Mouse (Mus musculus): ENCODE data around the gene Gtf2f2. TPM values are rescaled to one million over a fixed set of nuclear protein-coding genes. Genes with fewer than 3 reads are reported as not detected.
A peak's percentile ranks its signal among the peaks of the same experiment; 100 is the strongest.
"Not testable (repeated sequence)": the region's sequence is repeated elsewhere in the genome, so short reads cannot be mapped to it uniquely, and the experiment has no call there.

The Gtf2f2 gene
- total RNA-seq, 1 experiment from 2014 or later = 24.1 TPM

DNA sequence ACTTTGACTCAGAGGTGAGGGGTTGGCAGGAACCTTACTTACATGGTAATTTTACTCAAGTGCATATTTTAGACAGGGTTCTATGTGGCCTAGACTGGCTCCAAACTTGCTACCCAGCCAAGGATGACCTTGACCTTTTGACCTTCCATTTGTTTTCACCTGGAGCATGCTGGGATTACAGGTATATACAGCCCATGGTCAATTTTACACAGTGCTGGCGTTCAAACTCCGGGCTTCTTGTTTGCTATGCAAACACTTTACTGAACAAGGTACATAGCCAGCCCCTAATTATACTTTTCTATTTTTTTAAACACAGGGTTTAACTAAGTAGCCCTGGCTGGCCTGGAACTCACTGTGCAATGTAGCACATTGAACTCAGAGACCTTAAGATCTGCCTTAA, 98.0 kb downstream of the Gtf2f2 start:
- DNase-seq = no peak

DNA sequence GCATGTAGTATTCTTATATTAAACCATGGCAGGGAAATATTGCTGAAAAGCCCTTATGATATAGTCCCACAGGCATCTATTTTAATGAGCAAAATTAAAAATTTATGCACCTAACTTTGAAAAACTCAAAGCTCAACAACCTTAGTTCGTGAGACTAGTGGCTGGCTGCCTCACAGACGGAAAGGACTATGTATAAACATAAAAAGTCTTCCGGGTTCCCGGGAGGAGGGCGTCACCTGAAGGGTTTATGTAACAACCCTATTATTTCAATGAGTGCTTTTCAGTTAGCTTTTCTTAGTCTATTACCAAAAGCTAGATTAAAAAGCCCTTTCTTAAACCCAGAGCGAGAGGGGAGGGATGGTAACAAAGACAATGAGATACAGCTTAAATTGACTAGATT, 98.7 kb downstream of the Gtf2f2 start:
- no peak for DNase-seq

DNA sequence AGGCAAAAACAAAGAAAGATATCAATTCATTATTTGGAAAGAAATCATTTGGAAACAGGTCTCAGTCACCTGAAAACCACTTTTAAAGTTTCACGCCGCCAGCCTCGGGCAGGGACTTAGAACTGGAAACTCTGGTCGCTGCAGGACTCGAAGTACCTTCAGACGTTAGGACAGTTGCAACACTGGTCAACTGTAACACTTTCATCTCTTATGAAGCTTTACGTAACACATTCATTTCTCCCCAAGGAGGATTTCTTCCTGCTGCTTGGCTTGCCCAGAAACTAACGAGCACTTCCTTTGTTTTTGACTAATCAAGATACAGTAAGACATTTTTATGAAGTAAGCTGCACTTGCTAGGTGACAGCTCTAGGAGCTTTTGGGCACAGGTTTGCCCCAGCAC, 103.7 kb downstream of the Gtf2f2 start:
- DNase-seq = no peak

DNA sequence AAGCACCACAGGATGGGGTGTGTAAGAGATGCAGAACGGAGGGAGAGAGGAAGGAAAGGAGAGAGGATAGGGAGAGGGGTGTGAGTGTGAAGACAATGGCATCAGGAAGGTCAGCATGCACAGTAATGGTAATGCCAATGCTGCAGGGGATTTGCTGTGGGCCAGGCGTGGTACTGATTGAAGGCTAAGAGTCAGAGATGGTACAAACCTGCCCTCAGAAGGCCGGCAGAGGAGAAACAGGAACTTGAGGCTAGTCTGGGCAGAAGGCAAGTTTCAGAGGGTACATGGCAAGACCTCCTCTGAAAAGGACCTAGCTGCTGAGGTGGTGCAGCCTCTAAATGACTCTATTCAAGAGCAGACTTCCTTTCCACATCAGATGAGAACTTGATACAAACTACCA, 105.7 kb downstream of the Gtf2f2 start:
- DNase-seq = no peak

DNA sequence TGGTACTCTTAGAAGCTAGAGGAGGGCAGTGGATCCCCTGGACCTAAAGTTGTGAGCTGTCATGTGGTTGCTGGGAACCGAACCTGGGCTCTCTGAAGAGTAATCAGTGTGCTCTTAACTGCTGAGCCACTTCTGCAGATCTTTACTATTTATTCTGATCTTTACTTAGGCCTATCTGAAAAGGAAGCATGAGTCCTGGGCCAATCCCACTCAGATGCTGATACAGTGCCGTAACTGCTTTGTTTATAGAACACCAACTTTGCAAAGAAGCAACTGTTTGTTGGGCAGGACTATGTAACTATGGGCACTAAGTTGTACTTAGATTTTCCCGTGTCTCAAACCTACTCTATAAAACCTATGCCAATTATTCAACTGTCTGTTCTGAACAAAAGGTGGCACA, 107.5 kb downstream of the Gtf2f2 start:
- DNase-seq = no peak

DNA sequence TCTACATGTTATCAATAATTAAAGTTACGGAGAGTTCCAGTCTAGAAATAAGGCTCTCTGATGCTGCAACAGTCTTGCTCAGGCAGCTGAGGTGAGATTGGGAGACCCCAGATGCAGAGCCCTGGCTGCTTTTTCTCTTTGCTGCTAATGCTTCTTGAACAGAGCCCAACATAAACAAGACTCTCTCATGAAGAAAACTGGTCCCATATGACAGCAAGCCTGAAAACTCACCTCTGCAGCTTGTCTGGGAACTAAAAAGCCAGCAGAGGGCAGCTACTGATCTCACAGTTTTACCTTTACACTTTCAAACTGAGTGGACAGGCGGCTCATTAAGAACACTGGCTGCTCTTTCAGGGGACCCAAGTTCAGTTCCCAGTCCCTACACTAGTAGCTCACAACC, 108.7 kb downstream of the Gtf2f2 start:
- no peak for DNase-seq

DNA sequence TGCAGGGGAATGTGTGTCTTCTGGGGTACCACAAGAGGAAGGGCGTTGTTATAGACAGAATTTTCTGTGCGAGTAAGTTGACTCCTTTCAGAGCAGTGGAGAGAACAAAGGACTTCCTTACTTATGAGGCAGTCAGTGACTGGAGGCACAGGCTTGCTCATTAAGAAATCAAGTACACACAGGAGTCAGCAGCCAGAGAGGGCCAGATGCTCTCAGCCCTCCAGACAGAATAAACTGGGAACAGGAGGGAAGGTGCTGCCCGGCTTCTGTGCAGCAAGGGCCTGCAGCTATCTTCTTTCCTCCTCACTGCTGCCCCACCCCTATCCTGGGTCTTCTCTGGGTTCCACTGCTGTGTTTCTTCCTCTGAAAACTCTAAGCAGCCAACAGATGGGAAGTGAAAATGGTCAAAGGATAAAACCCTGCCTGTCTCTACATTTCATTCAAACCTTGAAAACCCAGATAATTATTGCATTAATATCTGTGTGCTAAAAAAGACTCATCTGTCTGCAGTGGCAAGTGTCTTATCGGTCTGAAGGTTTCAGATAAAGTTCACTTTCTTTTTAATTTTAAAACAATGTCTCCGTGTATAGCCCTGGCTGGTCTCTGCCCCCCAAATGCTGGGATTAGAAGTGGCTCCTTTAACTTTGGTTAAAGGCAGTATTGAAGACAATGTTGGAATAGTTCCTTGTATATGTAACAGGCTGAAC, 109.7 kb downstream of the Gtf2f2 start:
- no peak for DNase-seq

DNA sequence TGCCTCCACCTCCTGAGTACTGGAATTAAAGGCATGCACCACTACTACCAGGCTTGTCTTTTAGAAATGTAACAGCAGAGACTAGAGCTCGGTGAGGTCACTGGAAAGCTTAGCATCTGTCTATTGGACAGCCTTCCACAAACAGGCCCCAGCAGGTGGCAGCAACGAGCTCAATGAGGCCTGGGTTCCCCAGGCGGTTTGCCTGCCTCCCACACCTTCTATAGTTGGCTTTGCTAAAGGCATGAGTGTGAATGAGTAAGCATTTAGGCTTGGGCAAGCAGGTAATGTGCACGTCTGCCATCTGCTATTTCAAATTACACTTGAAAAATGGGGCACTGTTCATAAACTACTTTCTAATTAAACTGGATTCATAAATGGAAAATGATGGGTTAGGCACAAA, 111.1 kb downstream of the Gtf2f2 start:
- peak; percentile 91 for DNase-seq

DNA sequence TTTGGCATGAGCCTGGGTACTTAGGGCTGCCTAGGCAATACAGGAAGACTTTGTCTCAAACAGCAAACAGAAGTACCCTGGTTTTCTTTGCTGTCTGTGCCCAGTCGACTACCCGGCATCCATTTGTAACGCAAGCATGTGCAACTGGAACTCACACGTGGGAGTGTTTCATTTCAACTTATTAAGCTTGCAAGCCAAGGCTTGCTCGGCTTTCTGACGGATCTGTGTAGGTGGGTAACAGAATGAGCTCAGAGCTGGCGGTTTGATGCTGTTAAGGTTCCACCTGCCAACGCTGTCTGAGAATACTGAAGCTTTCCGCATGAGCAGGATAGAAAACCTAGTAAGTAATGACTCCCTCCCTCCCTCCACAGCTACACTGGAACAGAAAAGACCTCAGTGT, 118.5 kb downstream of the Gtf2f2 start:
- DNase-seq = no peak

DNA sequence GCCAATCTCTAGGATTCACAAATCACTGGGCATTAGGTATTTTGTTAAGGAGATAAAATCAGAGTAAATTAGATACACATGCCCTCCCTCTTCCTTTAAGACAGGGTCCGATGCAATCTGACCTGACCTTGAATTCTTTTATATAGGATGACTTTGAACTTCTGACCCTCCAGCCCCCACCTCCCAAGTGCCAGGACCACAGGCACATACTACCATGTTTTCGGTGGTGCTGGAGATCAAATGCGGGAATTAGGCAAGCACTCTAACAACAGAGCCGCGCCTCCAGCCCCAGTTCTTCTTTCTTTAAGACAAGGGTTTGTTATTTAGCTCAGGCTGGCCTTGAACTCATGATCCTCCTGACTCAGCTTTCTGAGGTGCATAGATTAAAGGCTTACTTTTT, 126.8 kb downstream of the Gtf2f2 start:
- DNase-seq = no peak

DNA sequence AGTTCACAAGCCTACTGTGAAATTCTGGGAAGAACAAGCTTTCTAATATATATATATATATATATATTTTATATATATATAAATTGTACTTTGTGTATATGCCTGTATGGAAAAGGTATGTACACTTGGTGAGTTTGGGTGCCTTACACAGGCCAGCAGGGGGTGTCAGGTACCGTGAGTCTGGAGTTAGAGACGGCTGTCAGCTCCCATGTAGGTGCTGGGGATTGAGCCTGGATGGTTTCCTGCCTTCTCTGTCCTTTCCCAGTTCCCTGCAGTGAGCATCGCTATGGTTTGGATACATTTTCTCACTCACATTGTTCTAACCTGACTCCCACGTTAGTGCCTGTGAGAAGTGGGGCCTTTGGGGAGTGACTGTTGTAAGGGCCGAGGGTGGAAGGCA, 127.3 kb downstream of the Gtf2f2 start:
- DNase-seq = no peak

DNA sequence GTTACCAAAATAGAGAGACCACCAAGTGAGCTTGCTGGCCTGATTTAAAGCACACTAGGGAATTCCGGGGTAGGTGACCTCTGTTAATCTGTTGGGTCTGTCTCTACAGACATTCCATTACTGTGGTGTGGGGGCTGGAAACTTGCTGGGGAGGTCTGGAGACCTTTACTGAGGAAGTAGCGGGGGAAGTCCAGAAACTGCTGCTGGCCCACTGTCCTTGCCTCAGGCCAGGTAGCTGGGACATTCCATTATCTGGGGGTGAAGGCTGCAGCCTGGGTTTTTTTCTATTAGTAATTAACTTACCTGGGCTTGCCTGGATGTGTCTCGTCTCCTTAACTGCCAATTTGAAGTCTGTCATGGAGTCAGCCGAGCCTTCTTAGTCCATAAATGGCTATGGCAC, 128.8 kb downstream of the Gtf2f2 start:
- no peak for DNase-seq

DNA sequence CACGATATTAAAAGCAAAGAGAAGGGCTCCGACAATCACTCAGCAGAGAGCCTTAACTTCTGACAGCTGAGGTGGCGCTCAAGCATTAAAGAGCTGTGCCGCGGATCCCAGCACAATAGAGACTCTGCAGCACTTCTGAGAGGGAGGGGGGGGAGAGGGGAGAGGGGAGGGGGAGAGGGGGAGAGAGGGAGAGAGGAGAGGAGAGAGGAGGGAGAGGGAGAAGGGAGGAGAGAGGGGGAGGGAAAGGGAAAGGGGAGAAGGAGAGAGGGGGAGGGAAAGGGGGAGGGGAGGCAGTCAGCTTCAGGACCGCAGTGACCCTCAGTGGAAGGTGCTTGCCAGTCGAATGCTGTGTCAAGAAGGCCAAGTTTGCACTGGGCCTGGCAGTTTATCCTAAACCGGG, 131.7 kb downstream of the Gtf2f2 start:
- DNase-seq = no peak

DNA sequence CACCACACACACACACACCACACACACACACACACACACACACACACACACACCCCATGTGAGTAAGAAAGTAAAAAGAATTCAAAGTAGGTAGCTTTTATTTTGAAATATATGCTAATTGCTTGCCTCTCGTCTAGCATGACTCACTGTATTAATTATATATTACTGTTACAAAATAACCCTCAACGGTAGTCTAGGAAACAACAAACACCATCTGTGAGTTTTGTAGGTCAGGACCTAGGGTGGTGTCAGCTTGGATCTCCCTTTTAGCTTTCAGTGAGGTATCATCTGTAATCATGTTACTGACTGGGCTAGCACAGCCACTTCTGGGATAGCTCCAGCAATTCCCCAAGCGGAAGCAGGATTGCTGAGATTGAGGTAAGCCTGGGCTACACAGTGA, 133.4 kb downstream of the Gtf2f2 start:
- no peak for DNase-seq

DNA sequence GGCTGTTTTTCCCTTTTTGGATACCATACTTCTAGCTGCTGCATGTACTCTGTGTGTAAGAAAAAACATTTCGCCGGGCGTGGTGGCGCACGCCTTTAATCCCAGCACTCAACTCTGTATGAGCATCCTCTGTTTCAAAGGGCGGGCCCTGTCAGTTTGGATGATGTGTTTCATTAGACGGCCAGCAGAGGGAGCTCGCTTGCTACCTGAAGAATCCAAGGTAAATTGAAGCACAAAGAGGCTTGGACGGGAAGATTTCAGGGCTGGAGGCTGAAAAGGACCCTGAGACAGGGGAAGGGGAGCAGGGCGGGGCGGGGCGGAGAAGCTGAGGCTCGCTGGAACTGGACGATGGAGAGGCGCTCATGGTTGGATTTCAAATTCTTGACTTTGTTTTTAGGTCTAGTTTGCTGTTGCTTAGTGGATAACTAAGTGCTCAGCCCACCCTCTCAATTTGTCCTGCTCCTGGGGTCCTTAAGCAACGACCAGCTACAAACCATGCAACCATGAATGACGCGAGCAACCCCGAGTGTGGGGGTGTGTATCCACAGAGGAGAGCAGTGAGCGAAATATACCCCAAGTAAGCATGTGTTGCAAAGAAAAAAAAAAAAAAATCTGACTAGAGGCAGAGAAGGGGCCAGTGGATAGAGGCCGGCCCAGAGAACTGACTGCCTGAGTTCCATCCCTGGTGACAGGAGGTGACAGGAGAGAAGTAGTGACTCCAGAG, 134.2 kb downstream of the Gtf2f2 start:
- peak; percentile 83 for DNase-seq

DNA sequence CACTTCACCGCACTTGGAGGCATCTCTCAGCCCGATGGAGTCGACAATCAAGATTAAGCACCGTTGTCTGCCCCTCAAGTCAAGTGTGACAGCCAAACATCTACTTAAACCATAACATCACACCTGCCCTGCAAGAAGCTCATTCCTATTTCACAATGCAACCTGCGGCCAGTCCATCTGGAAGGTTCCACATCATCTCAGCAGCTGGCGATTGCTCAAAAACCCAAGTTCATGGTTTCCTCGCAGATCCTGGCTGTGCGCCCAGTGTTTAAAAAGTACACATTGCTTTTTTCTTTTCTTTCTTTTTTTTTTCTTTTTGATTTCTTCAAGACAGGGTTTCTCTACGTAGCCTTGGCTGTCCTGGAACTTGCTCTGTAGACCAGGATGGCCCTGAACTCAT, 137.1 kb downstream of the Gtf2f2 start:
- DNase-seq = peak; percentile 58

DNA sequence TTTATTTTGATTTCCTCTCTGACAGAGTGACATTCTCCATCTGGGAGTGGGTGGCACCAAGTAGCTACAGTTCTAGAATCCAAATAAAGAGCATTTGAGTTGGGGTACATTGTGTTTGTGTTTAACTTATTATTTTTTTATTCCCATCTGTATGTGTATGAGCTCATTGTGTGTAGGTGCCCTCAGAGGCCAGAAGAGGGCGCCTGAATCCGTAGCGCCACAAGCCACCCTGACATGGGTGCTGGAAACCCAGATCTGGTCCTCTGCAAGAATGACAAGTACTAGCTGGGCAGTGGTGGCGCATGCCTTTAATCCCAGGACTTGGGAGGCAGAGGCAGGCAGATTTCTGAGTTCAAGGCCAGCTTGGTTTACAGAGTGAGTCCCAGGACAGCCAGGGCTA, 138.9 kb downstream of the Gtf2f2 start:
- DNase-seq = no peak

DNA sequence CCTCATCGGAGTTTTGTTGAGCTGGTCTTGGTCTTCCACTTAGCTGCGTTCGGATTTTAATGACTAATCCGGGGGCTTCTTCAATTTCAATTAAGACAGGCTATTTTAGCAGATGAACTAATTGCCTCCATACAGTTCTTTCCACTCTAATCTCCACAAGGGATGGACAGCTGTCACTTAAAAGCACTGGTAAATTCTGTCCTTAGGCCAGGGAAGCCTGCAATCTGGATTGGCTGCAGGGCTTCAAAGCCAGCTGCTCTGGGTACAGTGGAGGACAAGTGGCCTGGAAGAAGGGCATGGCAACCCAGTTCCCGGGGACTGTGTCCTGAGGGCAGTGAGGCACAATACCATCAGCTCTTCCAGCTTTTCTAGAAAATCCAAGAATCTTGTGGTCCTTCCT, 139.6 kb downstream of the Gtf2f2 start:
- DNase-seq = no peak

DNA sequence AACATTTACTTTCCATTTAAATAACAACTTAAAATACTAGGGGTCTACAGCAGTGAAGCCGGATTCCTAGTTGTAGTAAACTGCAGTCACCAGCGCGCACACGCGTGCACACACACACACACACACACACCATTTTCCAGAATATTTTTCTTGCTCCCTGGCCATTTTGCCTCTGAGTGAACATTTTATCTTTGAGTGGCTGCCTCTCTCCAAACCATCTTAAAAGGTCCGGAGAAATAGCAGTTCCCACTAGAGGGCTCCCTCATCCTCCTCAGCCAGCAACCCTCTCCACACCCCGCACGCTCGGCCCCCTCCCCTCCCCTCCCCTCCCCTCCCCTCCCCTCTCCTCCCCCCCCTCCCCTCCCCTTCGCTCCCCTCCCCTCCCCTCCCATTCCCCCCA, 140.0 kb downstream of the Gtf2f2 start:
- peak; percentile 66 for DNase-seq

DNA sequence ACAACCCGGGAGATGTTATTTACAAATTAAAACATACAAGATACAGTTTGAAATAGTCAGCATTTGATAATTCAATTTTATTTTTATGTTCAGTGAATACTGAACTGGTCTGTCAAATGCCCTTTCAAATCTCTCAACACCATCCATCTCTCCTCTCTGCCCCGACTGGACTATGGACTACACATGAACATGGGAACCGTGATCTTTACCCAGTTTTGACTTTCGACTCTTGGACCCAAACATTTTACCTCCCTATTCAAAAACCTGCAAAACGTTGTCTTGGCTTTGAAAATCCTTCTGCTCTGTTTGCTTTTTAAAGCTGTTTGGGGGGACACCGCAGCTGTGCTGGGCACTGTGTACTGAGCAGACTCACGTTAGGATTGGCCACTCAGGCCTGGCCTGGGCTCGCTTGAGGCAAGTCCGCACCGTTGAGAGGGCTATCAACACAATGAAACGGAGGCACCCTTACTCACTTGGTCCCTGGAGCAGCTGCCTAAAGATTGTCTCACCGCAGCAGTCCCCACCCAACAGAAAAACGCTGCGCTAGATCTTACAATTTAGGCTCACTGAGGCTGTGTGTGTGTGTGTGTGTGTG, 140.8 kb downstream of the Gtf2f2 start:
- no peak for DNase-seq

DNA sequence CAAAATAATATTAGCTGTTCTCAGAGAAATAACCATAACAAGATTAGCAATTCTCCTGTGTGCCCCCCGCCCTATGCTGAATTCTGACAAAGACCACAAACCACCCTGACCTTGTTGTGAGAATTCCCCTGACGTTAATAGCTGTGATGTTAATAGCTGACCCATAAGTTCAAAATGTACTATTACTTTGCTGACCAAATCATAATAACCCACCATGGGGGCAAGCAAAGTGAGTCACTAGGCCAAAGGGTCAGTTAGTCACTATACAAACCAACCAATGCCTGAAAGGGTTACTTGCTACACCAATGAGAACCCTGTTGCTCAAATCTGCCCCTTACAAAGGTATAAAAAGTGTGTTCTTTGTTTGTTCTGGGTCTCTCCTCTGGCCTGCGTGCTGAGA, 142.6 kb downstream of the Gtf2f2 start:
- not testable (repeated sequence) for DNase-seq

DNA sequence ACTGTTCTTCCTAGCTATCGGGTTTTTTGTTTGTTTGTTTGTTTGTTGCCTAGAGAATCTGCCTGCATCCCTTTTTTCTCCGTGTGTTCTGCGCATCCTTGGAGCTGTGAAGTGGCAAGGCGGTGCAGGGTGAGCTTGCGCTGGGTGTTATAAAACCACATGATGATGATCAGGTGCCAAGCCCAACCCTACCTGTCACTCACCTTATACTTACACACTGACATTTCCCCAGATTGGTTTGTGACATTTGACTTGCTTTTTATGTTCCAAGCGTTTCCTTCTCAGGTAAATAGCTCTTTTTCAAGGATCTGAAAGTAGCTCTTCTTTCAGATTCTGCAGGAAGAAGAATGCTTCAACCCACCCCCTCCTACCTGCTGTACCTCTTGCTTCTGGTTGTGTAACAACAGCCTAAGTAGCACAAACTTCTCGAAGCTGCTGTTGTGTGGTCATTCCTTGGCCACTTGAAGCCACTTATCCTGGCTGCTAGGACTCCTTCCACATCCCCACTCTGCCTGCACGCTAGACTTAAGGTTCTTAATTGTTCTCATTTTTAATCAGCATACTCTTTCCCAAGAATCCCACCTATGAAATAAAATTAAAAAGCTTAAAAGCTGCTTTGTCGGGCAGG, 143.8 kb downstream of the Gtf2f2 start:
- no peak for DNase-seq
